Mouse (Mus musculus): ENCODE measurements around the gene Dmrtc2. TPM values are rescaled to one million over a fixed set of nuclear protein-coding genes. Genes with fewer than 3 reads are reported as not detected.

Gene Dmrtc2
- polyA plus RNA-seq (2021; fragmentation: Nextera tagmentation), result not detected in 2 replicates
- long read RNA-seq, experiment 1, result 0 reads
- long read RNA-seq, experiment 2, result 0 reads

GRCm38 (mm10) chr7:24869532-24870165 lies at the start of gene Dmrtc2, which contains the start of gene Lypd4:
Gene Dmrtc2, plus strand, starts transcription at chr7:24870057.
Gene Lypd4, minus strand, starts transcription at chr7:24869941.

GRCm38 (mm10) chr7:24861913-24862312 lies 7.9 kb upstream of the Dmrtc2 start, which contains the start of gene Gm9844:
Gene Gm9844, plus strand, starts transcription at chr7:24862213.

GRCm38 (mm10) chr7:24883896-24884692 lies 14.2 kb downstream of the Dmrtc2 start, which contains the start of gene Rps19:
Gene Rps19, plus strand, starts transcription at chr7:24884371.

DNA sequence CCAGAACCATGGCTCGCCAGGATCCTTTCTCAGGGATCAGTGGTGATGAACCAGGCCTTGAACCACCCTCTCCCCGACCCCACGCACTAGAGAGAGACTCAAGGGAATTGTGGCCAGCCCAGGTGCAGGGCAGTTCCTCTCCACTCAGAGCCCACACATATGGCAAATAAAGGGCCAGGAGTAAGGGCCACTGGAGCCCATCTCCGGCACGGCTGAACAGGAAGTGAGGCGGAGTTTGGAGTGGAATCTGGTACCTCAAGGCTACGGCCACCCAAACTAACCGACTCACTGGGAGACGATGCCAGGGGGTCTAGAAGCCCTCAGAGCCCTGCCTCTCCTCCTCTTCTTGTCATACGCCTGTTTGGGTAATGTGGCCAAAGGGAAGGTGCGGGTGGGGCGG lies 27.4 kb downstream of the Dmrtc2 start, which contains the start of gene Cd79a:
Cd79a (plus strand) TSS at position 158 of the 400 bp plus-strand sequence.

DNA sequence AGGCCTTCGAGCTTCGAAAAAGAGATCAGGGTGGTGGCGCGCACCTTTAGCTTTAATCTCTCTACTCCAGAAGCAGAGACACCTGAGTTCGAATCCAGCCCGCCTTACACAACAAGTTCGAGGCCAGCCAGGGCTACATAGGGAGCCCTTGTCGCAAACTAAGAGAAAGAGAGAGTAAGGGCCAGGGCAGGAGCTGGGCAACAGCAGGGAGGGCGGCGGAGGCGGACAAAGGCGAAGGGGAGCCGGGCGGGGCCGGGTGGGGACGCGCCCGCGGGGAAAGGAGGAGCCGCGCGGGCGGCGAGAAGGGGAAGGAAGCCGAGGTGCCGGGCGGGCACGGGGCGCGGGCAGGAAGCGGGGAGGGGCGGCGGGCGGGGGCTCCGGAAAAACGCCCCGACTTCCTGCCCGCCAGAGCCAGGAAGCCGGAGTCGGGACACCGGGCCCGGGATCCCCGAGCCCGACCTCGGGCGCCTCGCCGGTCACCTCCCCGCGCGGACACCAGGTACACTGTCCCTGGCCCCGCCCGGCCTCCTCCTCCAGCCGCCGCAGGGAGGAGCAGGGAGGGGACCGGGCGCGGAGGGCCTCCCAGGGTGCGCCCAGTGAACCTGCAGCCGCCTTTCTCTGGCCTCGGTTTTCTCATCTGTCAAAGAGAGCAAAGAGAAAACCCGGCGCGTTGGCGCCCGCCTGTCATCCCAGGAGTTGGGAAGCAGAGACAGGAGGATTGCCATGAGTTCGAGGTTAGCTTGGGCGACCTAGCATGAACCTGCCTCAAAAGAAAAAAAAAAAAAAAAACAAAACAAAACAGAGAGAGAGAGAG lies 33.0 kb downstream of the Dmrtc2 start, which contains the start of gene Arhgef1:
Arhgef1 (plus strand) TSS at position 283 of the 814 bp plus-strand sequence.

Other genes starting within 250 kb of the Dmrtc2 start
- gene Lypd3, start 233.5 kb upstream of the Dmrtc2 start, polyA plus RNA-seq (2021; fragmentation: Nextera tagmentation), result not detected in 2 replicates
- not detected in 2 replicates for gene Tex101, start 193.4 kb upstream of the Dmrtc2 start, polyA plus RNA-seq (2021; fragmentation: Nextera tagmentation)
- gene BC049730, start 160.8 kb upstream of the Dmrtc2 start, polyA plus RNA-seq (2021; fragmentation: Nextera tagmentation), result not detected in 2 replicates
- not detected in 2 replicates for gene Gm4763, start 143.1 kb upstream of the Dmrtc2 start, polyA plus RNA-seq (2021; fragmentation: Nextera tagmentation)
- not detected in 2 replicates for gene Cd177, start 109.7 kb upstream of the Dmrtc2 start, polyA plus RNA-seq (2021; fragmentation: Nextera tagmentation)
- gene Ceacam10, start 92.9 kb upstream of the Dmrtc2 start, polyA plus RNA-seq (2021; fragmentation: Nextera tagmentation), result 0.28 TPM in 1 of 2 replicates, not detected in the other
- gene Gm9844, start 7.8 kb upstream of the Dmrtc2 start, polyA plus RNA-seq (2021; fragmentation: Nextera tagmentation), result 4.5 and 8.1 TPM in 2 replicates
- gene Lypd4, start 116 bp upstream of the Dmrtc2 start, polyA plus RNA-seq (2021; fragmentation: Nextera tagmentation), result not detected in 2 replicates
- 2,479 and 2,713 TPM in 2 replicates for gene Rps19, start 14.3 kb downstream of the Dmrtc2 start, polyA plus RNA-seq (2021; fragmentation: Nextera tagmentation)
- gene Cd79a, start 27.3 kb downstream of the Dmrtc2 start, polyA plus RNA-seq (2021; fragmentation: Nextera tagmentation), result 0.27 and 0.60 TPM in 2 replicates
- gene Arhgef1, start 32.9 kb downstream of the Dmrtc2 start, polyA plus RNA-seq (2021; fragmentation: Nextera tagmentation), result 4.7 and 7.9 TPM in 2 replicates
- gene Gm4881, start 74.4 kb downstream of the Dmrtc2 start, polyA plus RNA-seq (2021; fragmentation: Nextera tagmentation), result not detected in 2 replicates
- 531 and 581 TPM in 2 replicates for gene Rabac1, start 102.7 kb downstream of the Dmrtc2 start, polyA plus RNA-seq (2021; fragmentation: Nextera tagmentation)
- 803 and 1,080 TPM in 2 replicates for gene Atp1a3, start 135.9 kb downstream of the Dmrtc2 start, polyA plus RNA-seq (2021; fragmentation: Nextera tagmentation)
- 6.1 and 29.3 TPM in 2 replicates for gene Grik5, start 202.3 kb downstream of the Dmrtc2 start, polyA plus RNA-seq (2021; fragmentation: Nextera tagmentation)
- gene Zfp574, start 202.5 kb downstream of the Dmrtc2 start, polyA plus RNA-seq (2021; fragmentation: Nextera tagmentation), result 24.1 and 27.1 TPM in 2 replicates